Mouse (Mus musculus) A20 (cell line): Measurements from ENCODE around the gene Spp2.

Experiments used
- DNase-seq: peaks from one replicate; pipeline ENCODE4 v3.0.0-alpha.2; 2011; ENCODE audit warnings: low read depth, low spot score

The Spp2 gene

DNA sequence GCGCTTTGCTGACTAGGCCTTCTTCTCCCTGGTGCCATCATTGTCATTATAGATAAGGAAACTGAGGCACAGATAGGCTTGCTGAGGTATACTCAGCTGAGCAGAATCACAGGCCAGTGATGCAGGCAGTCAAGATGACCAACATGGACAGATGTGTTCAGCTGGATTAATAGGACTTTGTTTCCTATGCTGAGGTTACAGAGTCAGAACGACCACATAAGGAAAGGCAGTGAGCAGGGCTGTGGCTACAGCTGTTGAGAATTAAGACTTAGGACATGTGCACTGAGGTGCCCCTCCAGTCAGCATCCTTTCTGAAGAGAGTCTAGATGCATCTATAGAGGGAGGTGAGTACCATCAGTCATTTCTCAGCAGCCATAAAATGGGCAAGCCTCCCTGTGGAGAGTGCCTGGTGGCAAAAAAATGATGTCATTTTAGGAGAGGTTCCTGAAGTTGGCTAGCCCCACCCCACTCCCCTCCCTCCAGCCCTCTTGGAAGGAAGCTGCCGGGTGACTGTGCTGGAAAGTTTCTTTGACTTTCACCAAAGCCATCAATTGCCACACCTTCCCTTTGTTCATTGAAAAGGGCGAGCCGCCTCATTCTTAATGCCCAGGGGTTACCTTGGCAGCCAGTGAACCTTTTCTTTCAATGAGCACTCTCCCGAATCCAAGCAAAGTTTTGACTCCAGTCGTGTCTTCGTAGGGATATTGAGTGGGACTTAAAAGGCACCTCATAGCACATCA is 59.7 kb downstream of the Spp2 start:
- DNase-seq, result no peak

DNA sequence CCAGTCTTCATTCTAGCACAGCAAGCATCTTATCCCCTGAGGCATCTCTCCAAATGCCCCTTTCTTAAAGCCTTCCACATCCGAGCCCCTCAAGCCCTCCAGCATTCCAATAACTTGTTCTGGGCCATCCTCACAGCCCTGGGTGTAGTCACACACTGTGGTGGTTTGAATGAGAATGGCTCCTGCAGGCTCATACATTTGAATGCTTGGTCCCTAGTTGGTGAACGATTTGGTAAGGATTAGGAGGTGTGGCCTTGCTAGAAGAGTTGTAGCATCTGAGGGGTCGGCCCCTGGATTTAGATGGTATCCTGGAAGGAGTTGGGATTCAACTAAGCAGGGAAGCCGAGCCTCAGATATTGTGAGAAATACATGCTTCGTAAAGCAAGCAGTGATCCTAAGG is 61.1 kb downstream of the Spp2 start:
- DNase-seq, result no peak

DNA sequence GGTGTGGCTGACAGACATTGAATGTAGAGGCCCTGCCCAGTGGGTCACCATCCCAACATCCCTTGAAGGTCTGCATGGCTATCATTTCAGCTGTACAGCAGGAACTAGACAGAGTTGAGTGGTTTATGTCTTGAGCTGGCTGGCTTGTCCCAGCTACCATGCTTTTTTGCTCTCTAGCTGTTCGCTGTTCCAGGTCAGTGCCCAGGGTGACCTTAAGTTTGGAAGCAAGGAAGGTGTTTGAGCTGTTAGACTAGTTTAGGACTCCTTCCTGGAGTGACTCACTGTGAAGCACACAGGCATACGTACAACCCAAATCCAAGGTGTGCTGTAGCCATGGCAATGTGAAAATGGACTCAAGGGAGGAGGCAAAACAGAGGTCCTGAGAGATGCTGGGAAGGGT is 61.6 kb downstream of the Spp2 start:
- no peak for DNase-seq

DNA sequence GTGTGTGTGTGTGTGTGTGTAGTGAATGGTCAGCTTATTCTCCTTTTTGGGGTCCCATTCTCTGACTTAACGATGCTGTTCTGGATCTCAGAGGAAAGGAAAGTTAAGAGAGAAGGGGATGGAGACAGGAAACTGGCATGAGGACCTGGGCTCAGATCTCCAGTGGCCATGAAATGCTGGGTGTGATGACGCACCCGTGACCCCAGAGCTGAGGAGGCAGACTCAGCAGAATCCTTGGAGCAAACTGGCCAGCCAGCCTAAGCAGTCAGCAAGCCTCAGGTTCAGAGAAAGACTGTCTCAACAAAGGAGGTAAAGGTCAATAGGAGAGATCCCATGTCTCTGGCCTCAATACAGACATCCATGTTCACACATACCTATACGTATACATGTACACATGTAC is 63.0 kb downstream of the Spp2 start:
- DNase-seq, result no peak

DNA sequence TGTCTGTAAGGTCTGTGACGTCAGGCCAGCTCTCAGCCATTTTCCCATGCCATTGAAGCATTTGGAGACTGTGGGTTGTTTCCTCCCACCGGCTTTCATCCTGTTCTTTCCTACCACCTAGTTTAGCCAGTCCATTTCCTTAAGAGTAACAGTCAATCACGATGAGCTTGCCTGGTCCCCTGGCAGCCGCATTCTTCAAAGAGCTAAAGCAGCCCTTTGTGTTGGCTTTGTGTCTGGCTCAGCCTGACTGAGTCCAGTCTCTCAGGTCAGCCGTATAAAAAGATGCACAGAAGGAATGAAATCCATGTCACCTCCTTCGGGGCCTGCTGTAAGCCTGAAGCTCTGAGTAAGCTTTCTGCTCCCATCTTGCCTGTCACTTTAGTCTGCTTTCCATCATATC is 65.5 kb downstream of the Spp2 start:
- DNase-seq, result no peak

DNA sequence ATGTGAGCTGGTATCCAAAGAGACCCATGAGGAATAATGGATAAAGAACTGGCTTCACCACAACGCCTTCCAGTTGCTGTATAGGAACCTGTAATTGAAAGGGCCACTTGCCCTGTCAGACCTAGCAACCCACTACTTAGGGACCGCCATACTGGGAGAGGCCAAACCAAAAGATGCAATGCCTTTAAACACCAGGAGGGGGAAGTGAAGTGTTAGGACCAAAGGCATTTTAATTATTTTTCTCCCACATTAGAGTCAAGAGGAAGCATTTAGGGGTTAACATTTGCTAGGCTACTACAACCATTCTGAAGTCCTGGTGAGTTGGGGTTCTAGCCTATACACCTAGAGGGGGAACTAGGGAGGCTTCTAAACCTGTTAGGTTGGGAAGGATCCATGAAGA is 67.1 kb downstream of the Spp2 start:
- DNase-seq, result no peak

DNA sequence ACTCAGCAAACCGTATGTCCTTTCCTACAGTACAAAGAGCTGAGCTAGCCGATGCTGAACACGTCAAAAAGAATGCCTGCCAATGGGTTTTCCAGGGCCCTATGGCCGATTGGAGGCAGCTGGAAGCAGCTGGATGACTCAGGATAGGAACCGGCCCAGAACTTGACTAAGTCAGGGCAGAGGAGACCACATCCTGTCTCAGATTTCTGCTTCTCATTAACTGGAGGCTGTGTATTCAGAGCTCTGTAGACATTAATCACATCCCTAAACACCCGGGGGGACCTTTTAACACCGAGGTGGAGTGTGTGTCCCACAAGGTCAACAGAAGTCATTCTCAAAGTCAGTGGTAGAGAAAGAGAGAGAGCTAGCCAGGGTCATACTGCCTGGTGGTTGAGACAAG is 67.8 kb downstream of the Spp2 start:
- DNase-seq, result no peak

DNA sequence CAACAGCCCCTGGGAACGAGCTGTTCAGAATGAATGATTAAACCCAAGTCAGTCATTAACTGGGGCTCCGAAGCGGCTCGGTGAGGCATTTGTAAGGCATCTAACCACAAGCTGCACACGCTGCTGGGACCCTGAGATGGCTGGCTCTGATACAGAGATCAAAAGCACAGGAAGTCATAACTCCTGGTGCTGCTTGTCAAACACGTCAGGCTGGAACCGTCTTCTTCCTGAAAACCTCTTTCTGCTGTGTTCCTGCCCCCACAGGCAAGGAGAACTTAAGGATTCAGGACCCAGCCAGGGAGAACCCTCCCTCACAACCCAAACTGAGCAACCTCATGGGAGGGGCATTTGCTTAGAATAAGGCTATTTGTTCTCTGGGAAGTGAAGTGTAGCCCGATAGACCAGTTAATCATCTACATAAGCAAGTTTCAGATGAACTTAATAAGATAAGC is 68.8 kb downstream of the Spp2 start:
- DNase-seq, result no peak
